In genomic region chr3:108444029-108444428, GRCm38 (mm10) we compare ENCODE assay signal across 8 mouse cellular contexts. TPM values are rescaled to one million over a fixed set of nuclear protein-coding genes. Genes with fewer than 3 reads are reported as not detected.
DNase-seq lines count a peak whose midpoint lies in the region; ATAC-seq and TF ChIP-seq lines count a peak whose summit lies in the region.

No protein-coding gene starts in this region.

- WGBS in bone marrow, adult 2 months = 3% methylated on average over 8 of the region's 8 CpGs
- 21% methylated on average over 8 of the region's 8 CpGs for WGBS in forebrain, embryonic 16.5 days
- WGBS in kidney, adult 2 months = 6% methylated on average over 8 of the region's 8 CpGs
- 15% methylated on average over 8 of the region's 8 CpGs for WGBS in lung, embryonic 14.5 days

- no peak for ATAC-seq in forebrain, embryonic 16.5 days
- ATAC-seq in lung, embryonic 14.5 days (ENCODE audit: insufficient read depth) = no peak

- H3K9ac ChIP-seq in forebrain, embryonic 16.5 days (replicated peaks; ENCODE audit: low read depth, low read length) = peak overlapping the region; percentile 78
- H3K9ac ChIP-seq in lung, embryonic 14.5 days = peak overlapping the region; percentile 73

- H3K4me2 ChIP-seq in forebrain, embryonic 16.5 days (ENCODE audit: low read length) = peak overlapping the region; percentile 84
- H3K4me2 ChIP-seq in lung, embryonic 14.5 days = peak overlapping the region; percentile 68

- H3K27ac ChIP-seq in bone marrow, adult 2 months (ENCODE audit: control insufficient read depth, insufficient read depth, low read depth, low read length, poor library complexity) = peak overlapping the region; percentile 67
- H3K27ac ChIP-seq in forebrain, embryonic 16.5 days (ENCODE audit: low read length) = peak overlapping the region; percentile 88; the same call in 1 of the 2 replicates
- peak overlapping the region; percentile 61 for H3K27ac ChIP-seq in kidney, adult 2 months (ENCODE audit: insufficient read depth, low read depth, low read length)
- H3K27ac ChIP-seq in lung, embryonic 14.5 days (ENCODE audit: low read depth) = 0 out of 2 replicates have a peak overlapping the region, but pooled peaks have one; percentile 82

- H3K4me3 ChIP-seq in bone marrow, adult 2 months (replicated peaks; ENCODE audit: control insufficient read depth, low read depth, low read length) = peak overlapping the region; percentile 91
- peak overlapping the region; percentile 69 for H3K4me3 ChIP-seq in forebrain, embryonic 16.5 days (replicated peaks; ENCODE audit: low read length)
- peak overlapping the region; percentile 87 for H3K4me3 ChIP-seq in kidney, adult 2 months (ENCODE audit: insufficient read depth, low read depth, low read length)
- peak overlapping the region; percentile 85 for H3K4me3 ChIP-seq in lung, embryonic 14.5 days (ENCODE audit: low read depth, low read length)

- no peaks in the 10 kb centered on the region for H3K9me3 ChIP-seq in forebrain, embryonic 16.5 days (ENCODE audit: control insufficient read depth, low read length)
- H3K9me3 ChIP-seq in lung, embryonic 14.5 days (ENCODE audit: low read depth, low read length) = no peaks in the 10 kb centered on the region

- no peaks in the 10 kb centered on the region for H3K27me3 ChIP-seq in forebrain, embryonic 16.5 days (replicated peaks; ENCODE audit: control insufficient read depth, insufficient read depth, low read length)
- no peaks in the 10 kb centered on the region for H3K27me3 ChIP-seq in kidney, adult 2 months (replicated peaks; ENCODE audit: control insufficient read depth, insufficient read depth, low read length)
- H3K27me3 ChIP-seq in lung, embryonic 14.5 days (ENCODE audit: insufficient read depth, low read length) = no peaks in the 10 kb centered on the region

- peak; percentile 42 for DNase-seq in right cerebral cortex, adult 2 months (ENCODE audit: low spot score in 2 of 2)
- DNase-seq in right cerebral cortex, postnatal 14 days = no peak
- DNase-seq in kidney, adult 2 months = peak; percentile 80
- DNase-seq in lung, embryonic 14.5 days = peak; percentile 50
- DNase-seq in retina, postnatal 1 day = peak; percentile 42
- no peak for DNase-seq in frontal cortex, postnatal 25 days (ENCODE audit: low spot score in 2 of 2)

- no peak for TF ChIP-seq CTCF in bone marrow, adult 2 months (IDR thresholded peaks at IDR 0.05; ENCODE audit: control insufficient read depth, insufficient read depth, low read length)
- TF ChIP-seq CTCF in kidney, adult 2 months (conservative IDR thresholded peaks at IDR 0.05; ENCODE audit: insufficient read depth, insufficient read length, low read depth, low read length) = no peak
- TF ChIP-seq CTCF in lung, embryonic 14.5 days (IDR thresholded peaks at IDR 0.05; ENCODE audit: low read depth) = no peak

- no peaks in the 10 kb centered on the region; the same call in 1 of the 2 replicates for H3K4me1 ChIP-seq in bone marrow, adult 2 months (ENCODE audit: control insufficient read depth, insufficient read depth, low read length)
- peaks cover 32% of the 10 kb centered on the region for H3K4me1 ChIP-seq in forebrain, embryonic 16.5 days (replicated peaks; ENCODE audit: control insufficient read depth, insufficient read depth, low read length)
- H3K4me1 ChIP-seq in kidney, adult 2 months (ENCODE audit: control insufficient read depth, insufficient read depth, low read length) = peaks cover 5% of the 10 kb centered on the region; the same call in 1 of the 2 replicates
- H3K4me1 ChIP-seq in lung, embryonic 14.5 days (ENCODE audit: insufficient read depth) = 0 out of 2 replicates have a peak, but pooled peaks cover 10% of the 10 kb centered on the region

- no peak for TF ChIP-seq POLR2A in bone marrow, adult 2 months (IDR thresholded peaks at IDR 0.05; ENCODE audit: borderline replicate concordance, control insufficient read depth, low read depth, low read length)
- no peak for TF ChIP-seq POLR2A in kidney, adult 2 months (IDR thresholded peaks at IDR 0.05; ENCODE audit: low read depth, low read length)

- H3K36me3 ChIP-seq in forebrain, embryonic 16.5 days (ENCODE audit: control insufficient read depth, insufficient read depth) = no peaks in the 10 kb centered on the region
- no peaks in the 10 kb centered on the region for H3K36me3 ChIP-seq in kidney, adult 2 months (ENCODE audit: control insufficient read depth, insufficient read depth, low read length)
- H3K36me3 ChIP-seq in lung, embryonic 14.5 days (ENCODE audit: insufficient read depth) = peaks cover 9% of the 10 kb centered on the region; the same call in 1 of the 2 replicates

RNA-seq across cellular contexts. Expression of gene Sars, which starts 1.0 kb away (rescaled TPM):
- 43.5 and 69.1 TPM in 2 replicates for polyA plus RNA-seq in bone marrow, adult 2 months (2011; ENCODE audit: insufficient read depth, insufficient read length, low replicate concordance, missing spikeins)
- 230 and 238 TPM in 2 replicates for polyA plus RNA-seq in forebrain, embryonic 16.5 days (2015; fragmentation: Nextera tagmentation; extraction: Ambion mirVana)
- polyA plus RNA-seq in kidney, adult 2 months (2012; rRNA removed) = 49.2 and 58.8 TPM in 2 replicates
- polyA plus RNA-seq in lung, embryonic 14.5 days (2014; fragmentation: Nextera tagmentation; extraction: Ambion mirVana) = 118 and 119 TPM in 2 replicates

RNA-seq across cellular contexts. Expression of gene Celsr2, which starts 28.7 kb away (rescaled TPM):
- polyA plus RNA-seq in bone marrow, adult 2 months (2011; ENCODE audit: insufficient read depth, insufficient read length, low replicate concordance, missing spikeins) = 0.75 and 1.5 TPM in 2 replicates
- polyA plus RNA-seq in forebrain, embryonic 16.5 days (2015; fragmentation: Nextera tagmentation; extraction: Ambion mirVana) = 46.7 and 47.3 TPM in 2 replicates
- polyA plus RNA-seq in kidney, adult 2 months (2012; rRNA removed) = 60.5 and 67.4 TPM in 2 replicates
- polyA plus RNA-seq in lung, embryonic 14.5 days (2014; fragmentation: Nextera tagmentation; extraction: Ambion mirVana) = 8.3 and 9.4 TPM in 2 replicates

Comparison
In these comparisons a context has a peak if more than half of its experiments do, and no peak if none do; other contexts are left out.
1. DNase-seq: peak in right cerebral cortex, adult 2 months (2 of 2), kidney, adult 2 months (single experiment), lung, embryonic 14.5 days (single experiment) and retina, postnatal 1 day (single experiment); none in right cerebral cortex, postnatal 14 days (single experiment) and frontal cortex, postnatal 25 days (0 of 2).
2. Peak in every context shown above with its lines, with median percentiles within 50 percentile points of each other: H3K27ac ChIP-seq and H3K4me3 ChIP-seq.